Mouse (Mus musculus) kidney, postnatal 10 days (tissue): Measurements from ENCODE around the gene Stambpl1.

Experiments used
- DNase-seq: peaks from one replicate; pipeline ENCODE4 v3.0.0; 2021; ENCODE audit warnings: mixed read lengths

Stambpl1 gene

GRCm38 (mm10) chr19:34192008-34192963 lies at the start of gene Stambpl1:
Gene Stambpl1, plus strand, starts transcription at chr19:34192229.
- DNase-seq: peak; percentile 86

GRCm38 (mm10) chr19:34148421-34148820 lies 43.6 kb upstream of the Stambpl1 start:
- no peak for DNase-seq

- no peak for DNase-seq
Measured at GRCm38 (mm10) chr19:34151909-34152308, 40.1 kb upstream of the Stambpl1 start.

- DNase-seq: no peak
Measured at GRCm38 (mm10) chr19:34153263-34154144, 38.5 kb upstream of the Stambpl1 start.

GRCm38 (mm10) chr19:34162693-34163092 lies 29.3 kb upstream of the Stambpl1 start:
- no peak for DNase-seq

- DNase-seq: peak; percentile 10
Measured at GRCm38 (mm10) chr19:34165891-34166290, 26.1 kb upstream of the Stambpl1 start, which contains the start of gene Ankrd22. Gene Ankrd22, minus strand, starts transcription at chr19:34166053.

- DNase-seq: no peak
Measured at GRCm38 (mm10) chr19:34166386-34166785, 25.6 kb upstream of the Stambpl1 start.

GRCm38 (mm10) chr19:34167896-34168661 lies 23.9 kb upstream of the Stambpl1 start:
- peak; percentile 8 for DNase-seq

GRCm38 (mm10) chr19:34169121-34169520 lies 22.9 kb upstream of the Stambpl1 start:
- DNase-seq: no peak

GRCm38 (mm10) chr19:34171167-34171566 lies 20.9 kb upstream of the Stambpl1 start:
- DNase-seq: no peak

- DNase-seq: no peak
Measured at GRCm38 (mm10) chr19:34174004-34174403, 18.0 kb upstream of the Stambpl1 start.

- no peak for DNase-seq
Measured at GRCm38 (mm10) chr19:34179136-34179535, 12.9 kb upstream of the Stambpl1 start.

GRCm38 (mm10) chr19:34180316-34180715 lies 11.7 kb upstream of the Stambpl1 start:
- DNase-seq: no peak

GRCm38 (mm10) chr19:34181234-34181633 lies 10.8 kb upstream of the Stambpl1 start:
- DNase-seq: no peak

- no peak for DNase-seq
Measured at GRCm38 (mm10) chr19:34182490-34182889, 9.5 kb upstream of the Stambpl1 start.

- DNase-seq: no peak
Measured at GRCm38 (mm10) chr19:34186845-34187244, 5.2 kb upstream of the Stambpl1 start.

- DNase-seq: no peak
Measured at GRCm38 (mm10) chr19:34191645-34192007, 403 bp upstream of the Stambpl1 start.

- DNase-seq: peak; percentile 56
Measured at GRCm38 (mm10) chr19:34193149-34193548, 1.1 kb downstream of the Stambpl1 start.

GRCm38 (mm10) chr19:34193683-34194082 lies 1.7 kb downstream of the Stambpl1 start:
- DNase-seq: no peak

- no peak for DNase-seq
Measured at GRCm38 (mm10) chr19:34194132-34194745, 2.2 kb downstream of the Stambpl1 start.

GRCm38 (mm10) chr19:34195031-34195430 lies 3.0 kb downstream of the Stambpl1 start:
- DNase-seq: no peak

- DNase-seq: no peak
Measured at GRCm38 (mm10) chr19:34198066-34198465, 6.0 kb downstream of the Stambpl1 start.
